Mouse (Mus musculus) kidney, embryonic 14.5 days (tissue): ENCODE measurements around the gene Gm45785. TPM values are rescaled to one million over a fixed set of nuclear protein-coding genes. Genes with fewer than 3 reads are reported as not detected.

Experiments
- ATAC-seq: fragments of 200-750 bp; cut with Nextera tagmentation; 2 replicates; pipeline ENCODE4 v1.8.0; 2017; ENCODE audit warnings: moderate number of reproducible peaks, mild to moderate bottlenecking, moderate TSS enrichment, moderate library complexity; ENCODE audit not compliant: low FRiP score, low TSS enrichment
- H3K27ac ChIP-seq: fragments of 300-500 bp; sonication (generic); 2 replicates; pipeline ENCODE4 v1.5.1; 2014; ENCODE audit warnings: low read depth, mild to moderate bottlenecking, low read length, moderate library complexity, mixed read lengths
- H3K27me3 ChIP-seq: fragments of 300-500 bp; sonication (generic); 2 replicates; pipeline ENCODE4 v1.6.1; 2014; ENCODE audit warnings: mild to moderate bottlenecking, low read length; ENCODE audit not compliant: control insufficient read depth, insufficient read depth
- H3K36me3 ChIP-seq: fragments of 300-500 bp; sonication (generic); 2 replicates; pipeline ENCODE4 v1.6.1; 2014; ENCODE audit warnings: low read length, mixed read lengths; ENCODE audit not compliant: control insufficient read depth, insufficient read depth
- H3K4me1 ChIP-seq: fragments of 300-500 bp; sonication (generic); 2 replicates; pipeline ENCODE4 v1.6.1; 2014; ENCODE audit warnings: low read length, mixed read lengths; ENCODE audit not compliant: control insufficient read depth, insufficient read depth
- H3K4me2 ChIP-seq: fragments of 300-500 bp; sonication (generic); replicated peaks from 2 replicates; pipeline ENCODE4 v1.6.1; 2014; ENCODE audit warnings: low read depth, mild to moderate bottlenecking, low read length
- H3K4me3 ChIP-seq: fragments of 300-500 bp; sonication (generic); 2 replicates; pipeline ENCODE4 v1.5.1; 2014; ENCODE audit warnings: mild to moderate bottlenecking, low read length
- H3K9ac ChIP-seq: fragments of 300-500 bp; sonication (generic); 2 replicates; pipeline ENCODE4 v1.6.1; 2014; ENCODE audit warnings: low read depth, mild to moderate bottlenecking, low read length, moderate library complexity
- H3K9me3 ChIP-seq: fragments of 300-500 bp; sonication (generic); 2 replicates; pipeline ENCODE4 v1.6.1; 2016; ENCODE audit warnings: low read length; ENCODE audit not compliant: control insufficient read depth
- WGBS: fragments of 180-500 bp; shearing (Covaris S2); extraction: QIAGEN DNeasy Blood & Tissue Kit; methylation state at CpG from one replicate; pipeline ENCODE4 v1.1.7; 2014; 5-methylcytosine and 5-hydroxymethylcytosine counted together
- polyA plus RNA-seq: library from polyadenylated mRNA; unstranded; fragments of >200 nt; fragmentation: Nextera tagmentation; extraction: Ambion mirVana; gene quantifications from 2 replicates; pipeline ENCODE4 v1.2.1, GENCODE M21; 2014

The Gm45785 gene
- polyA plus RNA-seq, 1 experiment from 2014 or later = not detected

GRCm38 (mm10) chr7:140853386-140853785 lies 2.7 kb downstream of the Gm45785 start:
- Histone ChIP-seq H3K9ac (no peak overlapping the region), H3K27me3 (no peaks in the 10 kb centered on the region), H3K27ac (no peak overlapping the region), H3K4me2 (no peak overlapping the region), H3K4me3 (no peak overlapping the region), H3K36me3 (peaks cover 35% of the 10 kb centered on the region), H3K4me1 (peaks cover 14% of the 10 kb centered on the region), H3K9me3 (no peaks in the 10 kb centered on the region)
- 86% methylated on average over 9 of the region's 9 CpGs for WGBS
- no peak for ATAC-seq

GRCm38 (mm10) chr7:140851916-140852315 lies 4.2 kb downstream of the Gm45785 start:
- ATAC-seq = no peak
- no peaks in the 10 kb centered on the region for H3K9me3 ChIP-seq
- no peak overlapping the region for H3K9ac ChIP-seq
- H3K27me3 ChIP-seq = no peaks in the 10 kb centered on the region
- WGBS = 87% methylated on average over 4 of the region's 4 CpGs
- peaks cover 7% of the 10 kb centered on the region; the same call in 1 of the 2 replicates for H3K4me1 ChIP-seq
- H3K4me2 ChIP-seq = no peak overlapping the region
- peaks cover 35% of the 10 kb centered on the region for H3K36me3 ChIP-seq
- no peak overlapping the region for H3K27ac ChIP-seq
- H3K4me3 ChIP-seq = no peak overlapping the region

GRCm38 (mm10) chr7:140848591-140848990 lies 7.5 kb downstream of the Gm45785 start:
- ATAC-seq = no peak
- WGBS = 88% methylated on average over 10 of the region's 10 CpGs
- H3K4me3 ChIP-seq = no peak overlapping the region

GRCm38 (mm10) chr7:140847755-140848580 lies 8.2 kb downstream of the Gm45785 start, which contains the start of gene Odf3:
TSS of gene Odf3 (plus strand) at chr7:140847805.
- H3K27me3 ChIP-seq = no peaks in the 10 kb centered on the region
- no peak within 1 kb of the TSS for H3K4me3 ChIP-seq
- ATAC-seq = no peak
- H3K27ac ChIP-seq = no peak within 1 kb of the TSS
- no peaks in the 10 kb centered on the region for H3K4me1 ChIP-seq
- H3K4me2 ChIP-seq = no peak within 1 kb of the TSS
- no peak within 1 kb of the TSS for H3K9ac ChIP-seq
- H3K9me3 ChIP-seq = no peaks in the 10 kb centered on the region
- peaks cover 15% of the 10 kb centered on the region for H3K36me3 ChIP-seq
- 67% methylated on average over 11 of the region's 11 CpGs for WGBS

More at GRCm38 (mm10) chr7:140848591-140848990, 7.5 kb downstream of the Gm45785 start:
- Histone ChIP-seq H3K9me3 (no peaks in the 10 kb centered on the region), H3K36me3 (peaks cover 22% of the 10 kb centered on the region), H3K9ac (no peak overlapping the region), H3K4me1 (no peaks in the 10 kb centered on the region), H3K27ac (no peak overlapping the region), H3K27me3 (no peaks in the 10 kb centered on the region), H3K4me2 (no peak overlapping the region)

GRCm38 (mm10) chr7:140846676-140847075 lies 9.5 kb downstream of the Gm45785 start:
- no peaks in the 10 kb centered on the region for H3K27me3 ChIP-seq
- 87% methylated on average over 10 of the region's 10 CpGs for WGBS
- no peak overlapping the region for H3K4me2 ChIP-seq
- no peak overlapping the region for H3K27ac ChIP-seq
- H3K4me3 ChIP-seq = no peak overlapping the region
- peaks cover 3% of the 10 kb centered on the region for H3K36me3 ChIP-seq
- ATAC-seq = no peak
- H3K9ac ChIP-seq = no peak overlapping the region
- H3K9me3 ChIP-seq = no peaks in the 10 kb centered on the region
- H3K4me1 ChIP-seq = no peaks in the 10 kb centered on the region

GRCm38 (mm10) chr7:140845683-140846082 lies 10.4 kb downstream of the Gm45785 start:
- Histone ChIP-seq H3K9me3 (no peaks in the 10 kb centered on the region), H3K4me1 (no peaks in the 10 kb centered on the region), H3K4me2 (no peak overlapping the region), H3K9ac (no peak overlapping the region), H3K36me3 (no peaks in the 10 kb centered on the region), H3K27me3 (no peaks in the 10 kb centered on the region; the same call in 1 of the 2 replicates), H3K27ac (no peak overlapping the region), H3K4me3 (no peak overlapping the region)
- 64% methylated on average over 4 of the region's 4 CpGs for WGBS
- ATAC-seq = no peak

GRCm38 (mm10) chr7:140844905-140845665 lies 11.0 kb downstream of the Gm45785 start, which contains the start of gene Scgb1c1:
TSS of gene Scgb1c1 (plus strand) at chr7:140845547.
- Histone ChIP-seq H3K36me3 (no peaks in the 10 kb centered on the region), H3K4me2 (no peak within 1 kb of the TSS), H3K9me3 (no peaks in the 10 kb centered on the region), H3K27ac (no peak within 1 kb of the TSS), H3K4me3 (no peak within 1 kb of the TSS), H3K4me1 (no peaks in the 10 kb centered on the region), H3K9ac (no peak within 1 kb of the TSS), H3K27me3 (no peaks in the 10 kb centered on the region; the same call in 1 of the 2 replicates)
- WGBS = 32% methylated on average over 14 of the region's 14 CpGs
- peak; percentile 86 for ATAC-seq

- Histone ChIP-seq H3K4me2 (no peak overlapping the region), H3K9ac (no peak overlapping the region), H3K4me3 (no peak overlapping the region), H3K27ac (no peak overlapping the region), H3K4me1 (no peaks in the 10 kb centered on the region), H3K9me3 (no peaks in the 10 kb centered on the region), H3K27me3 (no peaks in the 10 kb centered on the region; the same call in 1 of the 2 replicates), H3K36me3 (no peaks in the 10 kb centered on the region)
- 79% methylated on average over 7 of the region's 7 CpGs for WGBS
- no peak for ATAC-seq
Measured at GRCm38 (mm10) chr7:140843806-140844205, 12.3 kb downstream of the Gm45785 start.
